Mouse (Mus musculus): ENCODE results near the gene Macrod2.

GRCm38 (mm10) chr2:140533621-140534020, 138.5 kb downstream of the Macrod2 start:
- TF ChIP-seq CTCF (IDR thresholded peaks at IDR 0.05; ENCODE audit: low read depth) (no peak), EP300 (IDR thresholded peaks at IDR 0.05; ENCODE audit: low read depth) (no peak)
